Mouse (Mus musculus): ENCODE data around the gene Snai3. TPM values are rescaled to one million over a fixed set of nuclear protein-coding genes. Genes with fewer than 3 reads are reported as not detected.

Gene Snai3
- polyA plus RNA-seq, 1 experiment from 2014 or later, result 2.6 TPM

GRCm38 (mm10) chr8:122435375-122435774, 25.2 kb downstream of the Snai3 start:
- H3K27me3 ChIP-seq (ENCODE audit: control insufficient read depth, insufficient read depth, low read length), result no peaks in the 10 kb centered on the region
- 91% methylated on average over 6 of the region's 6 CpGs for WGBS
- H3K4me3 ChIP-seq (ENCODE audit: control insufficient read depth in 1 of 2, insufficient read depth in 1 of 2, low read depth in 1 of 2, low read length in 2 of 2), result no peak overlapping the region
- H3K27ac ChIP-seq (replicated peaks in 1 of 2; ENCODE audit: control insufficient read depth in 1 of 2, insufficient read depth in 1 of 2, low read depth in 2 of 2, low read length in 2 of 2), result no peak overlapping the region
- H3K9me3 ChIP-seq (ENCODE audit: control insufficient read depth, low read length), result 0 out of 2 replicates have a peak, but pooled peaks cover 3% of the 10 kb centered on the region
- H3K4me2 ChIP-seq (ENCODE audit: low read length), result no peak overlapping the region
- no peak overlapping the region for H3K9ac ChIP-seq (ENCODE audit: low read length)
- no peak for ATAC-seq (ENCODE audit: insufficient number of reproducible peaks, insufficient read depth, low FRiP score, low read depth)
- peaks cover 18 to 29% of the 10 kb centered on the region in 2 experiments for H3K4me1 ChIP-seq (ENCODE audit: control insufficient read depth in 2 of 2, insufficient read depth in 2 of 2, low read length in 2 of 2)
- H3K36me3 ChIP-seq (ENCODE audit: control insufficient read depth, insufficient read depth, low read length), result peaks cover 38% of the 10 kb centered on the region

- ATAC-seq (ENCODE audit: insufficient number of reproducible peaks, insufficient read depth, low FRiP score, low read depth), result 0 out of 2 replicates have a peak, but pooled peaks have one; percentile 5
- no peaks in the 10 kb centered on the region for H3K27me3 ChIP-seq (ENCODE audit: control insufficient read depth, insufficient read depth, low read length)
- peaks cover 26% of the 10 kb centered on the region for H3K36me3 ChIP-seq (ENCODE audit: control insufficient read depth, insufficient read depth, low read length)
- peak overlapping the region in 1 of 2 experiments; percentile 74; a peak in 2 of 4 replicates for H3K27ac ChIP-seq (replicated peaks in 1 of 2; ENCODE audit: control insufficient read depth in 1 of 2, insufficient read depth in 1 of 2, low read depth in 2 of 2, low read length in 2 of 2)
- peaks cover 16 to 29% of the 10 kb centered on the region in 2 experiments for H3K4me1 ChIP-seq (ENCODE audit: control insufficient read depth in 2 of 2, insufficient read depth in 2 of 2, low read length in 2 of 2)
- H3K9me3 ChIP-seq (ENCODE audit: control insufficient read depth, low read length), result 0 out of 2 replicates have a peak, but pooled peaks cover 3% of the 10 kb centered on the region
- WGBS, result 65% methylated on average over 11 of the region's 11 CpGs
- H3K4me2 ChIP-seq (ENCODE audit: low read length), result peak overlapping the region; percentile 91
- H3K4me3 ChIP-seq (ENCODE audit: control insufficient read depth in 1 of 2, insufficient read depth in 1 of 2, low read depth in 1 of 2, low read length in 2 of 2), result no peak overlapping the region; a peak in 1 of 4 replicates
- no peak overlapping the region for H3K9ac ChIP-seq (ENCODE audit: low read length)
Measured at GRCm38 (mm10) chr8:122433269-122433905, 27.1 kb downstream of the Snai3 start.

- WGBS, result 3% methylated on average over 43 of the region's 45 CpGs
- peak; percentile 74 for ATAC-seq (ENCODE audit: insufficient number of reproducible peaks, insufficient read depth, low FRiP score, low read depth)
- no peaks in the 10 kb centered on the region for H3K27me3 ChIP-seq (ENCODE audit: control insufficient read depth, insufficient read depth, low read length)
- H3K4me3 ChIP-seq (ENCODE audit: control insufficient read depth in 1 of 2, insufficient read depth in 1 of 2, low read depth in 1 of 2, low read length in 2 of 2), result peak within 1 kb of the TSS; percentile 69 to 78
- peak within 1 kb of the TSS; percentile 86 for H3K9ac ChIP-seq (ENCODE audit: low read length)
- peaks cover 13 to 22% of the 10 kb centered on the region in 2 experiments for H3K4me1 ChIP-seq (ENCODE audit: control insufficient read depth in 2 of 2, insufficient read depth in 2 of 2, low read length in 2 of 2)
- peaks cover 25% of the 10 kb centered on the region for H3K36me3 ChIP-seq (ENCODE audit: control insufficient read depth, insufficient read depth, low read length)
- H3K4me2 ChIP-seq (ENCODE audit: low read length), result peak within 1 kb of the TSS; percentile 91
- 0 out of 2 replicates have a peak, but pooled peaks cover 3% of the 10 kb centered on the region for H3K9me3 ChIP-seq (ENCODE audit: control insufficient read depth, low read length)
- peak within 1 kb of the TSS; percentile 56 to 74; a peak in 3 of 4 replicates for H3K27ac ChIP-seq (replicated peaks in 1 of 2; ENCODE audit: control insufficient read depth in 1 of 2, insufficient read depth in 1 of 2, low read depth in 2 of 2, low read length in 2 of 2)
Measured at GRCm38 (mm10) chr8:122432443-122433268, 27.9 kb downstream of the Snai3 start, which contains the start of gene Cyba. Cyba (minus strand) TSS chr8:122432930.

GRCm38 (mm10) chr8:122431694-122432442, 28.7 kb downstream of the Snai3 start:
- Histone ChIP-seq H3K27ac (replicated peaks in 1 of 2; ENCODE audit: control insufficient read depth in 1 of 2, insufficient read depth in 1 of 2, low read depth in 2 of 2, low read length in 2 of 2) (peak overlapping the region; percentile 56 to 74; a peak in 3 of 4 replicates), H3K36me3 (ENCODE audit: control insufficient read depth, insufficient read depth, low read length) (peaks cover 30% of the 10 kb centered on the region), H3K27me3 (ENCODE audit: control insufficient read depth, insufficient read depth, low read length) (no peaks in the 10 kb centered on the region), H3K4me3 (ENCODE audit: control insufficient read depth in 1 of 2, insufficient read depth in 1 of 2, low read depth in 1 of 2, low read length in 2 of 2) (peak overlapping the region; percentile 69 to 78), H3K4me2 (ENCODE audit: low read length) (peak overlapping the region; percentile 91), H3K4me1 (ENCODE audit: control insufficient read depth in 2 of 2, insufficient read depth in 2 of 2, low read length in 2 of 2) (peaks cover 13 to 19% of the 10 kb centered on the region in 2 experiments), H3K9me3 (ENCODE audit: control insufficient read depth, low read length) (0 out of 2 replicates have a peak, but pooled peaks cover 3% of the 10 kb centered on the region), H3K9ac (ENCODE audit: low read length) (peak overlapping the region; percentile 86)
- no peak; the same call in 1 of the 2 replicates for ATAC-seq (ENCODE audit: insufficient number of reproducible peaks, insufficient read depth, low FRiP score, low read depth)
- WGBS, result 27% methylated on average over 18 of the region's 18 CpGs

- Histone ChIP-seq H3K4me3 (ENCODE audit: control insufficient read depth in 1 of 2, insufficient read depth in 1 of 2, low read depth in 1 of 2, low read length in 2 of 2) (no peak overlapping the region), H3K27ac (replicated peaks in 1 of 2; ENCODE audit: control insufficient read depth in 1 of 2, insufficient read depth in 1 of 2, low read depth in 2 of 2, low read length in 2 of 2) (no peak overlapping the region), H3K4me2 (ENCODE audit: low read length) (no peak overlapping the region), H3K36me3 (ENCODE audit: control insufficient read depth, insufficient read depth, low read length) (peaks cover 28% of the 10 kb centered on the region), H3K27me3 (ENCODE audit: control insufficient read depth, insufficient read depth, low read length) (no peaks in the 10 kb centered on the region), H3K4me1 (ENCODE audit: control insufficient read depth in 2 of 2, insufficient read depth in 2 of 2, low read length in 2 of 2) (peaks cover 13 to 19% of the 10 kb centered on the region in 2 experiments), H3K9ac (ENCODE audit: low read length) (no peak overlapping the region), H3K9me3 (ENCODE audit: control insufficient read depth, low read length) (0 out of 2 replicates have a peak, but pooled peaks cover 3% of the 10 kb centered on the region)
- no peak for ATAC-seq (ENCODE audit: insufficient number of reproducible peaks, insufficient read depth, low FRiP score, low read depth)
- WGBS, result 76% methylated on average over 3 of the region's 3 CpGs
Measured at GRCm38 (mm10) chr8:122430646-122431045, 29.9 kb downstream of the Snai3 start.

GRCm38 (mm10) chr8:122430058-122430636, 30.4 kb downstream of the Snai3 start:
- no peak overlapping the region for H3K4me3 ChIP-seq (ENCODE audit: control insufficient read depth in 1 of 2, insufficient read depth in 1 of 2, low read depth in 1 of 2, low read length in 2 of 2)
- H3K9me3 ChIP-seq (ENCODE audit: control insufficient read depth, low read length), result no peaks in the 10 kb centered on the region
- H3K4me1 ChIP-seq (ENCODE audit: control insufficient read depth in 2 of 2, insufficient read depth in 2 of 2, low read length in 2 of 2), result peaks cover 13 to 19% of the 10 kb centered on the region in 2 experiments
- H3K36me3 ChIP-seq (ENCODE audit: control insufficient read depth, insufficient read depth, low read length), result peaks cover 28% of the 10 kb centered on the region
- no peak overlapping the region for H3K9ac ChIP-seq (ENCODE audit: low read length)
- H3K4me2 ChIP-seq (ENCODE audit: low read length), result no peak overlapping the region
- WGBS, result 80% methylated on average over 10 of the region's 10 CpGs
- no peak overlapping the region for H3K27ac ChIP-seq (replicated peaks in 1 of 2; ENCODE audit: control insufficient read depth in 1 of 2, insufficient read depth in 1 of 2, low read depth in 2 of 2, low read length in 2 of 2)
- no peaks in the 10 kb centered on the region for H3K27me3 ChIP-seq (ENCODE audit: control insufficient read depth, insufficient read depth, low read length)
- ATAC-seq (ENCODE audit: insufficient number of reproducible peaks, insufficient read depth, low FRiP score, low read depth), result no peak

GRCm38 (mm10) chr8:122428163-122428562, 32.4 kb downstream of the Snai3 start:
- 87% methylated on average over 9 of the region's 9 CpGs for WGBS
- ATAC-seq (ENCODE audit: insufficient number of reproducible peaks, insufficient read depth, low FRiP score, low read depth), result no peak
- Histone ChIP-seq H3K4me3 (ENCODE audit: control insufficient read depth in 1 of 2, insufficient read depth in 1 of 2, low read depth in 1 of 2, low read length in 2 of 2) (no peak overlapping the region), H3K36me3 (ENCODE audit: control insufficient read depth, insufficient read depth, low read length) (peaks cover 23% of the 10 kb centered on the region), H3K27me3 (ENCODE audit: control insufficient read depth, insufficient read depth, low read length) (no peaks in the 10 kb centered on the region), H3K9me3 (ENCODE audit: control insufficient read depth, low read length) (no peaks in the 10 kb centered on the region), H3K9ac (ENCODE audit: low read length) (no peak overlapping the region), H3K4me2 (ENCODE audit: low read length) (no peak overlapping the region), H3K4me1 (ENCODE audit: control insufficient read depth in 2 of 2, insufficient read depth in 2 of 2, low read length in 2 of 2) (peaks cover 20 to 25% of the 10 kb centered on the region in 2 experiments), H3K27ac (replicated peaks in 1 of 2; ENCODE audit: control insufficient read depth in 1 of 2, insufficient read depth in 1 of 2, low read depth in 2 of 2, low read length in 2 of 2) (no peak overlapping the region)
